Mouse (Mus musculus) heart, embryonic 15.5 days (tissue): ENCODE measurements around the gene Gm10974. TPM values are rescaled to one million over a fixed set of nuclear protein-coding genes. Genes with fewer than 3 reads are reported as not detected.

Experiments used
- ATAC-seq: fragments of 200-750 bp; cut with Nextera tagmentation; replicated peaks from 2 replicates; pipeline ENCODE4 v1.8.0; 2017; ENCODE audit warnings: low read depth, moderate TSS enrichment; ENCODE audit not compliant: insufficient number of reproducible peaks, insufficient read depth, low FRiP score
- H3K27ac ChIP-seq: fragments of 300-500 bp; sonication (generic); 2 replicates; pipeline ENCODE4 v1.5.1; 2015; ENCODE audit warnings: mild to moderate bottlenecking, inconsistent platforms
- H3K27me3 ChIP-seq: fragments of 300-500 bp; sonication (generic); 2 replicates; pipeline ENCODE4 v1.6.1; 2015; ENCODE audit warnings: inconsistent platforms
- H3K36me3 ChIP-seq: fragments of 300-500 bp; sonication (generic); 2 replicates; pipeline ENCODE4 v1.6.1; 2015; ENCODE audit warnings: mild to moderate bottlenecking, inconsistent platforms
- H3K4me1 ChIP-seq: fragments of 300-500 bp; sonication (generic); replicated peaks from 2 replicates; pipeline ENCODE4 v1.6.1; 2015; ENCODE audit warnings: inconsistent platforms
- H3K4me2 ChIP-seq: fragments of 300-500 bp; sonication (generic); 2 replicates; pipeline ENCODE4 v1.6.1; 2015; ENCODE audit warnings: inconsistent platforms, mild to moderate bottlenecking, moderate library complexity
- H3K4me3 ChIP-seq: fragments of 300-500 bp; sonication (generic); 2 replicates; pipeline ENCODE4 v1.5.1; 2015; ENCODE audit warnings: mild to moderate bottlenecking, inconsistent platforms
- H3K9ac ChIP-seq: fragments of 300-500 bp; sonication (generic); 2 replicates; pipeline ENCODE4 v1.6.1; 2015; ENCODE audit warnings: mild to moderate bottlenecking, inconsistent platforms
- H3K9me3 ChIP-seq: fragments of 300-500 bp; sonication (generic); replicated peaks from 2 replicates; pipeline ENCODE4 v1.6.1; 2016; ENCODE audit warnings: inconsistent platforms
- WGBS: fragments of 180-500 bp; shearing (Covaris S2); methylation state at CpG from one replicate; pipeline ENCODE4 v1.1.7; 2015; ENCODE audit warnings: mixed read lengths; 5-methylcytosine and 5-hydroxymethylcytosine counted together
- polyA plus RNA-seq: library from polyadenylated mRNA; unstranded; fragments of >200 nt; fragmentation: Nextera tagmentation; extraction: Ambion mirVana; gene quantifications from 2 replicates; pipeline ENCODE4 v1.2.1, GENCODE M21; 2015

Gene Gm10974
- polyA plus RNA-seq, 1 experiment from 2014 or later: not detected

DNA sequence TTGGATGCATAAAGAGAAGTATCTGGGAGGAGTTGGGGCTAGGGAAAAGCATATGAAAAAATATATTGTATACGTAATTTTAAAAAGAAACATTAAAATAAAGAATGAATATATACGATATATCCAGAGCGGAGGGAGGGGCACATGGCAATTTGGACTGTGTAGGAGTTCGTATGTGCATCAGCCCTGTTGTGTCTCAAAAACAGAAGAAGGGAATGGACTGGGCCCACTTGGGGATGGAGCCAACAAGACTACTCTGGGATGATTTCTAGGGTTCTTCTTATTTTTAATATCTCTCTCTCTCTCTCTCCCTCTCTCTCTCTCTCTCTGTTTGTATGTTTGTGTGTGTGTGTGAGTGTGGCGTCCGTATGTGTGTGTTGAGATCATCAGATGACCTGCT lies 20.7 kb downstream of the Gm10974 start:
- WGBS: 95% methylated on average over 6 of the region's 6 CpGs
- Histone ChIP-seq H3K27me3 (no peaks in the 10 kb centered on the region), H3K9ac (no peak overlapping the region), H3K9me3 (no peaks in the 10 kb centered on the region), H3K36me3 (no peaks in the 10 kb centered on the region), H3K4me2 (no peak overlapping the region), H3K4me1 (peaks cover 11% of the 10 kb centered on the region), H3K27ac (no peak overlapping the region), H3K4me3 (no peak overlapping the region)
- no peak for ATAC-seq

DNA sequence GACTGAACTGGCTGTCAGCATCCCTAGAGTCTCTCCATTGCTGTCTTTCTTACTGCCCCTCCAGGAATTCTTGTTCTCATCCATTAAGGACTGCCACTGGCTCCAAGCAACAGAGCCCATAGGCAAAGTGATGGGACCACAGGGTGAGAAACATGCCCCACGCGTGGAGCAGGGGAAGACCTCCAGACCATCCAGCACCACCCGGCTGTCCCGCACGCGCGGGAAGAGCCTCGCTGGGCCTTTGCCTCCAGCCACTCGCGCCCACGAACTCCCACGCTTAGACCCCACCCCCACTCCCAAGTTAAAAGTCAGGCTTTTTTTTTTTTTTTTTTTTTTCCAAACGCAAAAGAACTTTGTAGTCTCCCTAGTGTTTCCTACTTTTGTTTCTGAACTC lies 21.7 kb downstream of the Gm10974 start:
- Histone ChIP-seq H3K4me3 (peak overlapping the region; percentile 80), H3K4me2 (peak overlapping the region; percentile 96), H3K27ac (peak overlapping the region; percentile 73), H3K4me1 (peaks cover 11% of the 10 kb centered on the region), H3K9ac (peak overlapping the region; percentile 92), H3K36me3 (no peaks in the 10 kb centered on the region), H3K9me3 (no peaks in the 10 kb centered on the region), H3K27me3 (no peaks in the 10 kb centered on the region)
- no peak for ATAC-seq
- 2% methylated on average over 13 of the region's 13 CpGs for WGBS

DNA sequence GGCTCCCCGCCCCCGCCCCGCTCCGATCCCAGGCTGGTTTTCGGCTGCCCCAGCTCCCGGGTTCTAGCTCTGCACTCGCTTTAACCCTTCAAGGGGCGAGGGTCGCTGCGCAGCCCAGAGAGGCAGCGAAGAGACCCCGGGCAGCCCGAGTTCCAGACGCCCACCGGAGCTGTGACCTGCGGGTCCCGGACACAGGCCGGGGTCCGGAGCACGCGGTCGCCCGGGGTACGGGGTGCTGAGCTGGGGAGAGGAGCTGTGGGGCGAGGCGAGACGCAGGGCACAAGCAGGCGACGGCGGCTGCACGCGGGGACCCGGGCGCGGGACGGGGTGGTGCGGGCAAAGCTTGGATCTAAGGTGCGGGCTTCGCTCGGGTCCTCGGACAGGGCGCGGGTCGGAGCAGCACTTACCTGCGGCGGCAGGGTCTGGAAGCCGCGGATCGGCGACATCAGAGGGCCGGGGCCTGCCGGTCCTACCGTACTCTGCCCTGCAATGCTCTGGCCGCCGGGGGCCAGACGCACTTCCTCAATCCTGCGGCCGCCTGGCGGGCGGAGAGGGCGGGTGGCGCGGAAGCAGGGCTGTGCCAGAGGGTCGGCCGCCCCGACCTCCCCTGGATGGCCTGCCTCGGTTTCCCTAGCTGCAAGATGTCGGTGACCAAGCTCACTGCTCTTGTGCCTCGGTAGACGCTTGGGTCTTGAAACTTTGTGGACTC lies 22.3 kb downstream of the Gm10974 start, which contains the start of gene Lrrk1:
Gene Lrrk1 (minus strand): TSS at position 538 of the 709 bp plus-strand sequence.
- Histone ChIP-seq H3K27me3 (no peaks in the 10 kb centered on the region), H3K36me3 (no peaks in the 10 kb centered on the region), H3K4me3 (peak within 1 kb of the TSS; percentile 80), H3K27ac (peak within 1 kb of the TSS; percentile 73), H3K9me3 (no peaks in the 10 kb centered on the region), H3K4me2 (peak within 1 kb of the TSS; percentile 96), H3K4me1 (peaks cover 11% of the 10 kb centered on the region), H3K9ac (peak within 1 kb of the TSS; percentile 92)
- under 1% methylated on average over 70 of the region's 70 CpGs for WGBS
- ATAC-seq: peak; percentile 76

DNA sequence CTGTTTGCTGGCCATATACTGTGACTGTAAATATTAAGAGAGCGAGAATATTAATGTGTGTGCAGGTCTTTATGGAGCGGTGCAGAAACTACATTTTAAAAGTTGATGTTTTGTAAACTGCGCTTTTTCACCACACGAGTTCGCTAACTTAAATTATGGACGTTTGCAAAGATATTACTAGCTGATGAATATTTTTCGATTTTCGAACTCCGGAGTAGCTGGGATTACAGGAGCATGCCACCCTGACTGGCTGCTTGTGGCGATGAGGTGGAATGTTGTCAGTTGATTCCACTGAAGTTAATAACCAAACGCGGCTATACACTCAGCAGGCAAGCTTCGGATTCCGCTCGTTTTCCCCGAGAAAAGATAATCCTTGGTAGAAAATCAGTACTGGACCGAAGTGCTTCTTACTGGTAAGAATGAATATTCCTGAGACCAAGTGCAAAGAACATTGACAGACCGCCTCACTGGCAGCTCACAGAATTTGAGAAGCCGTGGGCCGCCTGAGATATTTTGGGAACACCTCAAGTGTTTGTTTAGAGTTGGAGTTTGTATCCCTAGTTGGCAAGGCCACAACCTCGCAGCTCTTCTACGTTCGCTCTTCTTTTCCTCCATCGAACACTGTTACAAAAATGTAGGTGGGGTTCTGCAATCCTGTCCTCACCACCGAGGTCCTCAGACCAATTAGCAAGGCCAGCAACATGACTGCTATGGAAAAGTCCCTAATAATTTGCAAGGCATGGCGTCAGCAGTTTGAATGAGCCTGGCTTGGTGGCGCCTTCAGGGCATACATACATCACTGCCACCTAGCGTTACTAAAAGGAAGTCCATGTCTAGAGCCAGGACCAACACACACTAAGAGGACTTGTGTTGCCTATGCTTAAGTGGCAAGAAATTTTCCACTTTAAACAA lies 23.2 kb downstream of the Gm10974 start:
- H3K27ac ChIP-seq: peak overlapping the region; percentile 73
- no peaks in the 10 kb centered on the region for H3K27me3 ChIP-seq
- peaks cover 11% of the 10 kb centered on the region for H3K4me1 ChIP-seq
- H3K4me3 ChIP-seq: peak overlapping the region; percentile 80
- H3K9ac ChIP-seq: peak overlapping the region; percentile 92
- H3K36me3 ChIP-seq: no peaks in the 10 kb centered on the region
- ATAC-seq: peak; percentile 78; the same call in 1 of the 2 replicates
- WGBS: 10% methylated on average over 28 of the region's 28 CpGs
- peak overlapping the region; percentile 96 for H3K4me2 ChIP-seq
- no peaks in the 10 kb centered on the region for H3K9me3 ChIP-seq

DNA sequence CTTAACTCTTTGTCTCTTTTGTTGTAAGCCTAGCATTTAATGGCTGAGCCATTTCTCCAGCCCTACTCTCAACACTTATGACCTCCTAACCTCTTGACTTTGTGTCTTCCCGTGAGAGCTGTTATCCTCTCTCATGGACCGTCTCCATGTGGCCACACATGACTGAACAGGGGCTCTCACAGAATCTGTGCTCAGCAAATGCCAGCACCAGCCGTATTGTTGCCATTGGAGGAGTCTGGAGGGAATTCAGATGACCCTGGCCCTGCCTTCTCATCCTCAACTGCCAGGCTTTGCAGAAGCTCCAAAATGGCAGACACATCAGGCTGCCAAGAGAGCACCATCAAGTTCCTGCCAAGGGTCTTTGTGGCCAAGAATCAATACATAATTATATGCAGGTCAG lies 31.6 kb downstream of the Gm10974 start:
- H3K4me1 ChIP-seq: no peaks in the 10 kb centered on the region
- H3K9ac ChIP-seq: no peak overlapping the region
- no peak overlapping the region for H3K27ac ChIP-seq
- no peaks in the 10 kb centered on the region for H3K27me3 ChIP-seq
- no peak for ATAC-seq
- no peaks in the 10 kb centered on the region for H3K9me3 ChIP-seq
- H3K36me3 ChIP-seq: no peaks in the 10 kb centered on the region
- H3K4me3 ChIP-seq: no peak overlapping the region
- 69% methylated on average over 3 of the region's 3 CpGs for WGBS
- H3K4me2 ChIP-seq: no peak overlapping the region

DNA sequence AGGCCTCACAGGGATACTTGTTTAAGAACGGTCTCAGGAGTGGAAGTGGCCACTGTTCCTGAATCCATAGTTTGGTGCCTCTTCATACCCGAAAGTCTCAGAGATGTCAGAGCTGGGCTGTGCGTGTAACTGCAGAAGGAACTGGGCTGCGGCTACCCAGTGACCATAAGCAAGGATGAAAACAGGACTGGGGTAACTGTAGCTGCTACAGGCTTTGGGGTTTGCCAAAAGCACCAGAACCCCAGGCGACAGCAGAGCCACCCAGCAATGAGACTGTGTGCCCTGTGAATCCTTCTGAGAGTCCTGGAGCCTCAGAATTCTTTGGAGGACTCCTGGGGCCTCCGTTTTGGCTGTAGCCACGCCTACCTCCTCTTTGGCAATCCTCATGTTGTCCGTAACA lies 35.9 kb downstream of the Gm10974 start:
- Histone ChIP-seq H3K4me2 (no peak overlapping the region), H3K9me3 (no peaks in the 10 kb centered on the region), H3K27me3 (no peaks in the 10 kb centered on the region), H3K9ac (no peak overlapping the region), H3K4me3 (no peak overlapping the region), H3K4me1 (peaks cover 24% of the 10 kb centered on the region), H3K27ac (no peak overlapping the region), H3K36me3 (no peaks in the 10 kb centered on the region)
- no peak for ATAC-seq
- WGBS: 65% methylated on average over 8 of the region's 8 CpGs

DNA sequence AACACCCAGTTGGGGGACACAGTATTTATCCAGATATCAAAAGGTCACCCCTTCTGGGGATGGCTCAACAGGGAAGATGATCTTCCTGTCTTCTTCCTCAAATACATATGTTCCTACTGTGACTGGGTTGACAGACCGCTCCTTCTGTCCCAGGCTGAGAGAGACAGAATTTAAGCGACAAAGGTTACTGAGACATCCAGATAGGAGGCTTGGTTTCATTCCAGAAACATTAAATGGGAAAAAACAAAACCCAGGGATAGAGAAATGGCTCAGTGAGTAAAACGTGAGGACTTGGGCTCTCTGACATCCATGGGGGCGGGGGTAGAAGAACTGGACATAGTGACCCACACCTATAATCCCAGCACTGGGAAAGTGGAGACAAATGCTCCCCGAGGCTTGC lies 37.2 kb downstream of the Gm10974 start:
- Histone ChIP-seq H3K36me3 (no peaks in the 10 kb centered on the region), H3K27ac (no peak overlapping the region), H3K4me3 (no peak overlapping the region), H3K27me3 (no peaks in the 10 kb centered on the region), H3K4me2 (no peak overlapping the region), H3K9ac (no peak overlapping the region), H3K9me3 (no peaks in the 10 kb centered on the region), H3K4me1 (peaks cover 26% of the 10 kb centered on the region)
- 83% methylated on average over 5 of the region's 5 CpGs for WGBS
- no peak for ATAC-seq

DNA sequence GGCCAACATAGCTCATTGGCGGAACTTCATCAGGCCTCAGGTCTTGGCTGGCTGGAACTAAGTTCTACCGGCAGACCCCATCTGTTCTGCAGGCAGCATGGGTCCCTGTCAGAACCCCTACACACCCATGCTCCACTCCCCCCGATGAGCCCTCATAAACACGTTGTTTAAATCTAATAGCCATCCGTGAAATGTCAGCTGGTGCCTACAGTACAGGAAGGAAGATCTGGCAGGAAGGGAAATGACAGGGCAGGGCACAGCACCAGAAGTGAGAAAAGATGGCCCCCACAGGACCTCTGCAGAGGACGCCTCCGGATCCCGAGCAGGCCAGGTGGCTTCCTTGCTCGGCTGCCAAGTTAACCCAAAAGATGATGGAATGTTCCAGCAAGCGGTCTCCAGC lies 38.4 kb downstream of the Gm10974 start:
- Histone ChIP-seq H3K4me3 (no peak overlapping the region), H3K9me3 (no peaks in the 10 kb centered on the region), H3K36me3 (no peaks in the 10 kb centered on the region), H3K27me3 (no peaks in the 10 kb centered on the region), H3K9ac (no peak overlapping the region), H3K4me2 (no peak overlapping the region), H3K4me1 (peaks cover 26% of the 10 kb centered on the region), H3K27ac (no peak overlapping the region)
- WGBS: 56% methylated on average over 10 of the region's 10 CpGs
- ATAC-seq: no peak

DNA sequence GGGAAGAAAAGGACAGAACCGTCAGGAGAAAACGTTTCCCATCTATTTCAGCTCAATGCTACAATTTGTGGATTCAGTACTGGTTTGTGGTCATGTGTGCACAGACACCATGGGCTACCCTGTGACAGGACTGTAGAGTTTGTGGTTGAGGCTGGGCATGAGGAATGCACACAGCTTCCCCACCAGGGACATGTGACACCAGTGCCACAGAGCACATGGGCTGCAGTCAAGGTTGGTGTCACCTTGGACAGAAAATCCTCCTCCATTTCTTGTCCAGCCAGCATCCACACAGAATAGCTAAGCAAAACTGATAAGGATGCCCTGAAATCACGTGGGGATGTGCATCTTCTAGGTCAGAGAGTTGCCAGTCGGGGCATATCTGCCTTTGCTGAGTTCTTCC lies 39.1 kb downstream of the Gm10974 start:
- no peak overlapping the region for H3K4me3 ChIP-seq
- peaks cover 26% of the 10 kb centered on the region for H3K4me1 ChIP-seq
- no peaks in the 10 kb centered on the region for H3K9me3 ChIP-seq
- WGBS: 60% methylated on average over 4 of the region's 4 CpGs
- H3K4me2 ChIP-seq: no peak overlapping the region
- H3K36me3 ChIP-seq: no peaks in the 10 kb centered on the region
- H3K9ac ChIP-seq: no peak overlapping the region
- ATAC-seq: no peak
- no peaks in the 10 kb centered on the region for H3K27me3 ChIP-seq
- H3K27ac ChIP-seq: no peak overlapping the region

DNA sequence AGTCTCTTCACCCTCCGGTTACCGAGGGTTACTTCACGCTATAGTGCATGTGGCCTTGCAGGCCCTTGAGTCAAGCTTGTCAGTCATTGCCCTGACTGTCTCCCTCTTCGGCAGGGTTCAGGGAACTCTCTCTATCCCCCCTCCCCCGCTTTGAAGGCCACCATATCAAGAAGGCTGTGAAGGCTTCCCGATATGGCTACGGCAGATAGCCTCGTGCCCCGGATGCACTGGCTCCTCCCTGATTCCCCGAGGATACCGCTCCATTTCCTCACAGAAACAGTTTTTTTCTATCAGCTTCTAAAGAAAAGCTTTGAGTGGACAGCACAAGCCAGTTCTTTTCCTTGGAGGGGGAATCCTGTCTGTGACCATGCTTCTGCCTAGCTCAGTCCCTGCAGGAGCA lies 39.8 kb downstream of the Gm10974 start:
- no peak for ATAC-seq
- no peak overlapping the region for H3K27ac ChIP-seq
- H3K27me3 ChIP-seq: no peaks in the 10 kb centered on the region
- H3K9me3 ChIP-seq: no peaks in the 10 kb centered on the region
- WGBS: 26% methylated on average over 11 of the region's 11 CpGs
- H3K9ac ChIP-seq: no peak overlapping the region
- no peak overlapping the region for H3K4me3 ChIP-seq
- H3K4me1 ChIP-seq: peaks cover 26% of the 10 kb centered on the region
- H3K36me3 ChIP-seq: no peaks in the 10 kb centered on the region
- 0 out of 2 replicates have a peak overlapping the region, but pooled peaks have one; percentile 17 for H3K4me2 ChIP-seq

DNA sequence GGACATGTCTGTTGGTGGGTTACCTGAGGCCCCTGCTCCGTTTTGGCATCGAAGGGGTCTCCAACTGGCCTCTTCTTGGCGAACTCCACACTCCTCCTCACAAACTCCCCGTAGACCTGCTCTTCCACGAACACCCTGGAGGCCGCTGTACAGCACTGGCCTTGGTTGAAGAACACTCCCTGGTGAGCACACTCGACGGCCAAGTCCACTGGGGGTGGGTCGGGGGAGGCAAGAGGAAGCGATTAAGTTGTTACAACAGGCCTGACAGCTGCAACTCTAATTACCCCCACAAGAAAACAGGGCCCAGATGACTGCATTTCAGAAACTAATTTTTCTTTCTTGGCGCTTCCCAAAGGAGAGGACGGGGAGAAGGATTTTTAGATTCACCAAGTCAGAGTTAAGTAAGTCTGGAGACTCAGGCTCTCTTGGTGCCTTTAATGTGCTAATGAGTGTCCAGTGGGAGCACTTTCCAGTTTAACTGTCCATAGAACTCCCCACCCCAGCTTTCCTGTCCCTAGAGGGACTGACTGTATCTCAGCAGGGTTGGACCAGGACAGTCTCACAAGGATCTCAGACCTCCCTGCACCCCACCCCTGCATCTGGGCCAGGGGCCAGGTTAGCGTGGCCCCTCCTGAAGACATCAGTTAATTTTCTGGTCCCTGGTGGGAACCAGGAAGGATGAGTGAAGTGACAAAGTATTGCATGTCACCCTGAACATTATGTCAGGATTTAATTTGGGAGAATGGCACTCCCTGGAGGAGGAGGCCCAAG lies 40.4 kb downstream of the Gm10974 start:
- Histone ChIP-seq H3K9ac (no peak overlapping the region), H3K9me3 (no peaks in the 10 kb centered on the region), H3K4me2 (no peak overlapping the region), H3K27ac (no peak overlapping the region), H3K4me3 (no peak overlapping the region), H3K36me3 (no peaks in the 10 kb centered on the region), H3K27me3 (no peaks in the 10 kb centered on the region), H3K4me1 (peaks cover 26% of the 10 kb centered on the region)
- no peak for ATAC-seq
- 55% methylated on average over 13 of the region's 13 CpGs for WGBS
